Mouse (Mus musculus) cerebellum, adult 2 months (tissue): ENCODE data around the gene Phc2.

Source experiments
- CTCF ChIP-seq: fragments of 200-500 bp; IDR thresholded peaks from 2 replicates; pipeline ENCODE4 v1.5.1; 2011; ENCODE audit warnings: low read depth, mild to moderate bottlenecking, control low read depth, low read length, moderate library complexity, borderline replicate concordance; ENCODE audit not compliant: insufficient read depth
- POLR2A ChIP-seq: fragments of 200-500 bp; IDR thresholded peaks from 2 replicates; pipeline ENCODE4 v1.6.1; 2011; ENCODE audit warnings: low read length, control low read depth, borderline replicate concordance; ENCODE audit not compliant: insufficient read depth

DNA sequence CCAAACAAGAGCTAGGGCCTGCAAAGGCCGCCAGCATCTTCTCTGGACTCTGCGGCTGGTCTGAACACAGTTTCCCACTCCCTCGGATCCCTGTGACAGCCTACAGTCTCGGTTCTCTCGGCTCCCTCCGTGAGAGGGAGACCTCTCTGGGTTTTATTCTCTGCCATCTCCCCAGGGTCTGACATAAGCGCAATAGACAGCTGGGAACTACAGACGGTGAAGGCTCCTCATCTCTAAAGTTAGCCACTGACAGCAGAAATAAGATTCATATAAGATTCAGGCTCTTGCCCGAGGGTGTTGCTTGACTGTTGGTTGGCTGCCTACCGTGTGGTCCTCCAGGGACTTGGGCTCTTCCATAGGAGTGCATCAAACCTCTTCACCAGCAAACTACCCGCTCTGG is 123.1 kb downstream of the Phc2 start:
- TF ChIP-seq CTCF (no peak), POLR2A (no peak)
